Mouse (Mus musculus) bone marrow macrophage, adult 2 months (primary cell): ENCODE data around the gene Olfr469.

Experiments
- CTCF ChIP-seq: IDR thresholded peaks from 2 replicates; pipeline ENCODE4 v1.5.1; 2012; ENCODE audit warnings: low read depth, mild to moderate bottlenecking, low read length, moderate library complexity
- POLR2A ChIP-seq: IDR thresholded peaks from 2 replicates; pipeline ENCODE4 v1.6.1; 2012; ENCODE audit warnings: mild to moderate bottlenecking, low read depth, low read length, borderline replicate concordance

GRCm38 (mm10) chr7:107811963-107812362 is 13.4 kb downstream of the Olfr469 start, which contains the start of gene Olfr467:
- no peak for TF ChIP-seq CTCF
- no peak for TF ChIP-seq POLR2A
